Mouse (Mus musculus) testis, adult 2 months (tissue): Measurements from ENCODE around the gene Anapc7.

ENCODE experiments used
- CTCF ChIP-seq: fragments of 200-500 bp; IDR thresholded peaks from 2 replicates; pipeline ENCODE4 v1.5.1; 2012; ENCODE audit warnings: low read depth, mild to moderate bottlenecking, inconsistent platforms, low read length, moderate library complexity; ENCODE audit not compliant: control insufficient read depth, insufficient read depth, insufficient replicate concordance
- POLR2A ChIP-seq: fragments of 200-500 bp; IDR thresholded peaks from 2 replicates; pipeline ENCODE4 v1.6.1; 2012; ENCODE audit warnings: low read depth, mild to moderate bottlenecking, inconsistent platforms, low read length, moderate library complexity; ENCODE audit not compliant: control insufficient read depth

DNA sequence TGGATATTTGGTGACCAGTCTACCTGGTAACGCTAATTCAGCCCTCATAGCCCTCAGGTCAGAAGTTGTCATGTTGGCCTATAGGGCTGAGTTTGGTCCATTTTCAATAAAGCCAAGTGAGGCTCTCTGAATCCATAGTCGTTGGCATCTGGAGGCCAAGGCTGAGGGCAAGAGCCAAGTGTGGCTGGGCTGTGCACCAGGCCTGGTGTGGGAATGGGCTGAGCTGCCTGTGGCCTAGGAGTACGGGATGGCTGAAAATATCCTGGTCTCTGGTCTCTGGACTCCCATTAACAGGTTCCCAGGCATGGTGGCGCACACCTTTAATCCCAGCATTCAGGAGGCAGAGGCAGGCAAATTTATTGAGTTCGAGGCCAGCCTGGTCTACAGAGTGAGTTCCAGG lies 31.5 kb upstream of the Anapc7 start:
- TF ChIP-seq CTCF, result no peak
- TF ChIP-seq POLR2A, result no peak
